Mouse (Mus musculus) CH12.LX (cell line): ENCODE measurements at regions not wholly inside any gene's neighbourhood (a gene's known extent, or its start where the extent isn't known, plus 50 kb on each side); places are given as distances from the start of the nearest gene placed in this dataset.

Experiments used
- BHLHE40 ChIP-seq: IDR thresholded peaks from 2 replicates; pipeline ENCODE4 v1.6.1; 2011; ENCODE audit warnings: mild to moderate bottlenecking, low read depth, low read length, improper control_type of control experiment
- CTCF ChIP-seq, 2 experiments: IDR thresholded peaks in 1 of 2; conservative IDR thresholded peaks in 1 of 2; 2 replicates each; pipeline ENCODE4 v1.5.1; 2011 to 2012; ENCODE audit warnings: low read depth in 2 of 2, low read length in 2 of 2, improper control_type of control experiment in 1 of 2, inconsistent platforms in 1 of 2, mild to moderate bottlenecking in 1 of 2, moderate library complexity in 1 of 2
- EP300 ChIP-seq: IDR thresholded peaks from 2 replicates; pipeline ENCODE4 v1.6.1; 2011; ENCODE audit warnings: low read length, improper control_type of control experiment
- GABPA ChIP-seq: IDR thresholded peaks from 2 replicates; pipeline ENCODE4 v1.6.1; 2012; ENCODE audit warnings: low read depth, low read length, improper control_type of control experiment, inconsistent platforms; ENCODE audit not compliant: insufficient replicate concordance
- HCFC1 ChIP-seq: IDR thresholded peaks from 2 replicates; pipeline ENCODE4 v1.6.1; 2012; ENCODE audit warnings: low read depth, mild to moderate bottlenecking, inconsistent platforms, low read length, improper control_type of control experiment
- MAFK ChIP-seq: IDR thresholded peaks from 2 replicates; pipeline ENCODE4 v1.6.1; 2011; ENCODE audit warnings: low read length, improper control_type of control experiment; ENCODE audit not compliant: insufficient replicate concordance
- NRF1 ChIP-seq: IDR thresholded peaks from 2 replicates; pipeline ENCODE4 v1.6.1; 2014; ENCODE audit warnings: low read depth, mild to moderate bottlenecking, inconsistent platforms, low read length, improper control_type of control experiment, moderate library complexity
- POLR2A ChIP-seq: IDR thresholded peaks from 2 replicates; pipeline ENCODE4 v1.6.1; 2011; ENCODE audit warnings: low read depth, mild to moderate bottlenecking, improper control_type of control experiment, low read length
- POLR2AphosphoS2 ChIP-seq: IDR thresholded peaks from 2 replicates; pipeline ENCODE4 v1.6.1; 2011; ENCODE audit warnings: low read depth, low read length, improper control_type of control experiment
- RAD21 ChIP-seq: IDR thresholded peaks from 2 replicates; pipeline ENCODE4 v1.6.1; 2011; ENCODE audit warnings: low read depth, mild to moderate bottlenecking, low read length, improper control_type of control experiment, moderate library complexity
- TCF12 ChIP-seq: IDR thresholded peaks from 2 replicates; pipeline ENCODE4 v1.6.1; 2014; ENCODE audit warnings: low read depth, mild to moderate bottlenecking, inconsistent platforms, low read length, improper control_type of control experiment
- USF1 ChIP-seq: IDR thresholded peaks from 2 replicates; pipeline ENCODE4 v1.6.1; 2014; ENCODE audit warnings: low read depth, mild to moderate bottlenecking, inconsistent platforms, low read length, improper control_type of control experiment
- USF2 ChIP-seq: conservative IDR thresholded peaks from 2 replicates; pipeline ENCODE4 v1.6.1; 2011; ENCODE audit warnings: low read depth, low read length, improper control_type of control experiment
- ZC3H11A ChIP-seq: IDR thresholded peaks from 2 replicates; pipeline ENCODE4 v1.6.1; 2012; ENCODE audit warnings: low read depth, mild to moderate bottlenecking, inconsistent platforms, low read length, improper control_type of control experiment

DNA sequence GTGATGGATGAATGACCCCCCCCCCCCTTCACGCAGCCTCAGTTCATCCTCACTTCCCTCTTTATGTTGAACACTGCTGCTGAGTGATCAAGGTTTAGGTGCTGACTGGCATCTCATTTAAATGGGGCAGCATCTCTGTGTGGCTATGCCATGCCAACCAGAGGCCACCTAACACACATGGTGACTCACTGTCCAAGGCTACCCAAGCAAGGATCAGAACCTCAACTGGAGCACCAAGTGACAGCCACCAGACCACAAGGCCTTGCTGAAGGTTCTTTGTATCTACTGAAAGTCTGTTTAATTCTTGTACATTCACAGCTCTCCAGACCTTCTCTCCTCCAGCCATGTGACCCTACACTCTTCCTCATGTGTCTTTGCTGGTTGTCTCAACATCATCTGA lies 347.6 kb upstream of the Myt1l start:
- no peak for TF ChIP-seq CTCF (conservative IDR thresholded peaks at IDR 0.05 in 1 of 2, IDR thresholded peaks at IDR 0.05 in 1 of 2; ENCODE audit: low read depth in 2 of 2, low read length in 2 of 2)
- no peak for TF ChIP-seq RAD21
- TF ChIP-seq USF1, result no peak
- no peak for TF ChIP-seq MAFK
- no peak for TF ChIP-seq POLR2AphosphoS2
- no peak for TF ChIP-seq EP300
- TF ChIP-seq GABPA, result no peak
- no peak for TF ChIP-seq USF2
- no peak for TF ChIP-seq BHLHE40
- TF ChIP-seq NRF1, result no peak
- TF ChIP-seq TCF12, result no peak
- no peak for TF ChIP-seq ZC3H11A
- TF ChIP-seq POLR2A, result no peak
- no peak for TF ChIP-seq HCFC1
